Comparison of ENCODE assay signal across 23 mouse cellular contexts in genomic region chr7:109001971-109002370, GRCm38 (mm10). TPM values are rescaled to one million over a fixed set of nuclear protein-coding genes. Genes with fewer than 3 reads are reported as not detected.
"Had no signal": no experiment of that assay in that cellular context is flagged by ENCODE, and none has a peak within 500 bp of the region (broad histone marks: within the 10 kb centered on the region; RNA-seq: fewer than 3 reads in every experiment).

No protein-coding gene starts in this region.

- H3K4me3 ChIP-seq: lung, embryonic 15.5 days; megakaryocyte, embryonic 14.5 days; midbrain, embryonic 13.5 days; midbrain, embryonic 15.5 days; myocyte; neural tube, embryonic 13.5 days; neural tube, embryonic 15.5 days had no signal

- H3K9ac ChIP-seq: liver, postnatal 0 days; lung, embryonic 15.5 days; midbrain, embryonic 13.5 days; midbrain, embryonic 15.5 days; neural tube, embryonic 13.5 days; neural tube, embryonic 15.5 days had no signal

- H3K9me3 ChIP-seq: lung, embryonic 15.5 days; megakaryocyte, embryonic 14.5 days; midbrain, embryonic 13.5 days; midbrain, embryonic 15.5 days; neural tube, embryonic 13.5 days; neural tube, embryonic 15.5 days had no signal

- DNase-seq: liver, postnatal 0 days; lung, adult 2 months; lung, postnatal 14 days; lung, postnatal 36 days; retina, postnatal 1 day; right cerebral cortex, adult 18-20 months; right cerebral cortex, postnatal 25 days; right cerebral cortex, postnatal 4 days; spleen, adult 18-20 months; thymus, adult 18-20 months; thymus, postnatal 14 days; thymus, postnatal 36 days had no signal

- H3K36me3 ChIP-seq: lung, embryonic 15.5 days; midbrain, embryonic 13.5 days; midbrain, embryonic 15.5 days; neural tube, embryonic 13.5 days; neural tube, embryonic 15.5 days had no signal

- H3K4me2 ChIP-seq: lung, embryonic 15.5 days; midbrain, embryonic 11.5 days; midbrain, embryonic 13.5 days; midbrain, embryonic 15.5 days; neural tube, embryonic 13.5 days; neural tube, embryonic 15.5 days had no signal

- H3K27me3 ChIP-seq: lung, embryonic 15.5 days; midbrain, embryonic 15.5 days; neural tube, embryonic 13.5 days; neural tube, embryonic 15.5 days had no signal

- H3K27ac ChIP-seq: lung, embryonic 15.5 days; macrophage; midbrain, embryonic 13.5 days; midbrain, embryonic 15.5 days; neural tube, embryonic 13.5 days; neural tube, embryonic 15.5 days had no signal

- H3K4me1 ChIP-seq: lung, embryonic 15.5 days; megakaryocyte, embryonic 14.5 days; midbrain, embryonic 13.5 days; midbrain, embryonic 15.5 days; neural tube, embryonic 13.5 days; neural tube, embryonic 15.5 days had no signal

- ATAC-seq: liver, postnatal 0 days; lung, postnatal 0 days; midbrain, embryonic 13.5 days; midbrain, embryonic 15.5 days had no signal

RNA-seq across cellular contexts. Expression of gene Tub, which starts 51.8 kb away (rescaled TPM):
- total RNA-seq: megakaryocyte progenitor cell, adult 5-6 weeks had no signal
- polyA plus RNA-seq: liver, postnatal 0 days; macrophage; myocyte had no signal
